Mouse (Mus musculus) intestine, embryonic 14.5 days (tissue): ENCODE results near the gene Pum3. TPM values are rescaled to one million over a fixed set of nuclear protein-coding genes. Genes with fewer than 3 reads are reported as not detected.

Experiments used
- ATAC-seq: fragments of 200-750 bp; cut with Nextera tagmentation; replicated peaks from 2 replicates; pipeline ENCODE4 v1.8.0; 2017; ENCODE audit warnings: low read depth, moderate number of reproducible peaks, moderate TSS enrichment, moderate library complexity; ENCODE audit not compliant: low FRiP score, low TSS enrichment
- DNase-seq: peaks from one replicate; pipeline ENCODE4 v3.0.0-alpha.2; 2018; ENCODE audit warnings: low spot score
- H3K27ac ChIP-seq: fragments of 300-500 bp; sonication (generic); 2 replicates; pipeline ENCODE4 v1.5.1; 2014; ENCODE audit warnings: low read depth, mild to moderate bottlenecking, control low read depth
- H3K27me3 ChIP-seq: fragments of 300-500 bp; sonication (generic); replicated peaks from 2 replicates; pipeline ENCODE4 v1.6.1; 2014; ENCODE audit warnings: low read length, control low read depth; ENCODE audit not compliant: control insufficient read depth, insufficient read depth
- H3K36me3 ChIP-seq: fragments of 300-500 bp; sonication (generic); 2 replicates; pipeline ENCODE4 v1.6.1; 2014; ENCODE audit warnings: low read length, control low read depth; ENCODE audit not compliant: control insufficient read depth, insufficient read depth
- H3K4me1 ChIP-seq: fragments of 300-500 bp; sonication (generic); replicated peaks from 2 replicates; pipeline ENCODE4 v1.6.1; 2014; ENCODE audit warnings: low read length, control low read depth, mixed read lengths; ENCODE audit not compliant: control insufficient read depth, insufficient read depth
- H3K4me2 ChIP-seq: fragments of 300-500 bp; sonication (generic); 2 replicates; pipeline ENCODE4 v1.6.1; 2014; ENCODE audit warnings: low read length
- H3K4me3 ChIP-seq: fragments of 300-500 bp; sonication (generic); 2 replicates; pipeline ENCODE4 v1.5.1; 2014; ENCODE audit warnings: low read depth, low read length, control low read depth, mixed read lengths
- H3K9ac ChIP-seq: fragments of 300-500 bp; sonication (generic); 2 replicates; pipeline ENCODE4 v1.6.1; 2014; ENCODE audit warnings: mild to moderate bottlenecking, low read length
- H3K9me3 ChIP-seq: fragments of 300-500 bp; sonication (generic); 2 replicates; pipeline ENCODE4 v1.6.1; 2016; ENCODE audit warnings: low read length, control low read depth; ENCODE audit not compliant: control insufficient read depth
- WGBS: fragments of 180-500 bp; shearing (Covaris S2); extraction: QIAGEN DNeasy Blood & Tissue Kit; methylation state at CpG from one replicate; pipeline ENCODE4 v1.1.7; 2014; 5-methylcytosine and 5-hydroxymethylcytosine counted together
- polyA plus RNA-seq: library from polyadenylated mRNA; unstranded; fragments of >200 nt; fragmentation: Nextera tagmentation; extraction: Ambion mirVana; gene quantifications from 2 replicates; pipeline ENCODE4 v1.2.1, GENCODE M21; 2014

Gene Pum3
- polyA plus RNA-seq, 1 experiment from 2014 or later = 74.5 TPM

- no peak for ATAC-seq
Observed at GRCm38 (mm10) chr19:27385304-27385703, 44.3 kb downstream of the Pum3 start.

GRCm38 (mm10) chr19:27383266-27383665 lies 46.4 kb downstream of the Pum3 start:
- Histone ChIP-seq H3K4me3 (no peak overlapping the region), H3K27me3 (no peaks in the 10 kb centered on the region), H3K4me1 (no peaks in the 10 kb centered on the region), H3K9me3 (no peaks in the 10 kb centered on the region), H3K27ac (no peak overlapping the region), H3K9ac (no peak overlapping the region), H3K4me2 (no peak overlapping the region), H3K36me3 (peaks cover 39% of the 10 kb centered on the region)
- DNase-seq (no peak), ATAC-seq (no peak)
- WGBS = 93% methylated on average over 5 of the region's 5 CpGs

More at GRCm38 (mm10) chr19:27385304-27385703, 44.3 kb downstream of the Pum3 start:
- Histone ChIP-seq H3K27me3 (no peaks in the 10 kb centered on the region), H3K27ac (no peak overlapping the region), H3K4me3 (no peak overlapping the region), H3K36me3 (peaks cover 59% of the 10 kb centered on the region), H3K9ac (no peak overlapping the region), H3K9me3 (no peaks in the 10 kb centered on the region), H3K4me1 (no peaks in the 10 kb centered on the region), H3K4me2 (no peak overlapping the region)
- no peak for DNase-seq

GRCm38 (mm10) chr19:27382131-27382530 lies 47.5 kb downstream of the Pum3 start:
- peaks cover 27% of the 10 kb centered on the region for H3K36me3 ChIP-seq
- no peak for ATAC-seq
- H3K9me3 ChIP-seq = no peaks in the 10 kb centered on the region
- 97% methylated on average over 1 of the region's 1 CpGs for WGBS
- no peak for DNase-seq
- H3K4me3 ChIP-seq = no peak overlapping the region
- H3K9ac ChIP-seq = no peak overlapping the region
- no peak overlapping the region for H3K27ac ChIP-seq
- no peaks in the 10 kb centered on the region for H3K27me3 ChIP-seq
- no peak overlapping the region for H3K4me2 ChIP-seq
- no peaks in the 10 kb centered on the region for H3K4me1 ChIP-seq

- Histone ChIP-seq H3K9me3 (no peaks in the 10 kb centered on the region), H3K27ac (no peak overlapping the region), H3K9ac (no peak overlapping the region), H3K27me3 (no peaks in the 10 kb centered on the region), H3K4me2 (no peak overlapping the region), H3K4me1 (no peaks in the 10 kb centered on the region), H3K4me3 (no peak overlapping the region), H3K36me3 (0 out of 2 replicates have a peak, but pooled peaks cover 5% of the 10 kb centered on the region)
- DNase-seq (no peak), ATAC-seq (no peak)
- 76% methylated on average over 2 of the region's 2 CpGs for WGBS
Observed at GRCm38 (mm10) chr19:27379712-27380401, 49.8 kb downstream of the Pum3 start.

- Histone ChIP-seq H3K27me3 (no peaks in the 10 kb centered on the region), H3K27ac (no peak overlapping the region), H3K9me3 (no peaks in the 10 kb centered on the region), H3K9ac (no peak overlapping the region), H3K4me3 (no peak overlapping the region), H3K36me3 (no peaks in the 10 kb centered on the region), H3K4me1 (no peaks in the 10 kb centered on the region), H3K4me2 (no peak overlapping the region)
- 69% methylated on average over 2 of the region's 2 CpGs for WGBS
- DNase-seq = no peak
- no peak for ATAC-seq
Observed at GRCm38 (mm10) chr19:27370784-27371183, 58.8 kb downstream of the Pum3 start.

GRCm38 (mm10) chr19:27370174-27370573 lies 59.5 kb downstream of the Pum3 start:
- ATAC-seq = no peak

GRCm38 (mm10) chr19:27369461-27370135 lies 60.0 kb downstream of the Pum3 start:
- Histone ChIP-seq H3K27ac (no peak overlapping the region), H3K27me3 (no peaks in the 10 kb centered on the region), H3K4me3 (no peak overlapping the region), H3K4me1 (peaks cover 2% of the 10 kb centered on the region), H3K36me3 (no peaks in the 10 kb centered on the region), H3K4me2 (no peak overlapping the region), H3K9ac (no peak overlapping the region), H3K9me3 (no peaks in the 10 kb centered on the region)
- DNase-seq (no peak), ATAC-seq (no peak)
- 83% methylated on average over 3 of the region's 3 CpGs for WGBS

More at GRCm38 (mm10) chr19:27370174-27370573, 59.5 kb downstream of the Pum3 start:
- no peaks in the 10 kb centered on the region for H3K36me3 ChIP-seq
- H3K4me3 ChIP-seq = no peak overlapping the region
- no peaks in the 10 kb centered on the region for H3K27me3 ChIP-seq
- no peak overlapping the region for H3K9ac ChIP-seq
- H3K9me3 ChIP-seq = no peaks in the 10 kb centered on the region
- DNase-seq = no peak
- no peaks in the 10 kb centered on the region for H3K4me1 ChIP-seq
- WGBS = 80% methylated on average over 2 of the region's 2 CpGs
- H3K4me2 ChIP-seq = no peak overlapping the region
- H3K27ac ChIP-seq = no peak overlapping the region

GRCm38 (mm10) chr19:27366113-27366746 lies 63.4 kb downstream of the Pum3 start:
- Histone ChIP-seq H3K9ac (no peak overlapping the region), H3K4me3 (no peak overlapping the region), H3K4me1 (peaks cover 5% of the 10 kb centered on the region), H3K27ac (no peak overlapping the region), H3K27me3 (no peaks in the 10 kb centered on the region), H3K9me3 (no peaks in the 10 kb centered on the region), H3K4me2 (no peak overlapping the region), H3K36me3 (no peaks in the 10 kb centered on the region)
- DNase-seq = no peak
- ATAC-seq = no peak
- 62% methylated on average over 10 of the region's 10 CpGs for WGBS
